Mouse (Mus musculus) Patski (cell line): ENCODE measurements around the gene Pmm1. TPM values are rescaled to one million over a fixed set of nuclear protein-coding genes. Genes with fewer than 3 reads are reported as not detected.
A peak's percentile ranks its signal among the peaks of the same experiment; 100 is the strongest.

Experiments used
- ATAC-seq: fragments of 100-300 bp; one replicate; pipeline ENCODE4 v1.8.0; 2021
- CTCF ChIA-PET: fragments of 350-600 bp; sonication (Branson Sonifier 250); formaldehyde crosslinking; loops from one replicate; lab custom pipeline; 2022; ENCODE audit warnings: inconsistent platforms; lab: Charles Lee
- POLR2A ChIA-PET: fragments of 350-600 bp; sonication (Branson Sonifier 250); formaldehyde crosslinking; loops from one replicate; lab custom pipeline; 2022; ENCODE audit warnings: antibody characterized with exemption, inconsistent platforms; lab: Charles Lee
- DNase-seq: peaks from one replicate; pipeline ENCODE4 v3.0.0-alpha.2; 2011; ENCODE audit warnings: low read depth, low spot score
- H3K27me3 ChIP-seq: fragments of 371-371 bp; one replicate; pipeline ENCODE4 v1.5.1; 2021
- CTCF ChIP-seq: fragments of 100-300 bp; IDR thresholded peaks from one replicate; pipeline ENCODE4 v1.5.1; 2021
- in situ Hi-C: fragments of 300-500 bp; cut with MboI; formaldehyde crosslinking; loops from 3 replicates; pipeline ENCODE4 v1.11.1; 2018; ENCODE audit warnings: low pct_unique_long_range_greater_than_20kb, mixed read lengths
- polyA plus RNA-seq: library from polyadenylated mRNA; unstranded; gene quantifications from one replicate; pipeline ENCODE4 v1.2.3, GENCODE M21; 2021

Pmm1 gene
- polyA plus RNA-seq, 1 experiment from 2014 or later = 97.0 TPM

GRCm38 (mm10) chr15:81955414-81955813 is 5.3 kb downstream of the Pmm1 start:
- CTCF ChIA-PET = interaction anchor here (0.8 to 2.1 kb wide), 4 partner anchors 8 to 16 kb away, joined by 3 to 12 read pairs (median 3); no protein-coding TSS in a partner anchor
- in situ Hi-C loops = loop anchor here (5.0 kb wide), 1 partner anchor 42 kb away; no protein-coding TSS in a partner anchor

GRCm38 (mm10) chr15:81954716-81955115 is 6.0 kb downstream of the Pmm1 start:
- CTCF ChIA-PET = no interaction called here
- DNase-seq = no peak
- TF ChIP-seq CTCF = no peak
- no peaks in the 10 kb centered on the region for H3K27me3 ChIP-seq
- in situ Hi-C loops = loop anchor here (5.0 kb wide), 1 partner anchor 43 kb away; no protein-coding TSS in a partner anchor
- POLR2A ChIA-PET = no interaction called here
- ATAC-seq = no peak

More at GRCm38 (mm10) chr15:81955414-81955813, 5.3 kb downstream of the Pmm1 start:
- no peak for ATAC-seq
- H3K27me3 ChIP-seq = no peaks in the 10 kb centered on the region
- no peak for DNase-seq
- no peak for TF ChIP-seq CTCF
- POLR2A ChIA-PET = no interaction called here

- ATAC-seq (peak; percentile 4), DNase-seq (no peak)
- ChIA-PET POLR2A (no interaction called here), CTCF (interaction anchor here (1.1 kb wide), 1 partner anchor 17 kb away, joined by 4 read pairs; the partner anchor contains the start of gene Csdc2)
- in situ Hi-C loops = no loop called here
- H3K27me3 ChIP-seq = no peaks in the 10 kb centered on the region
- no peak for TF ChIP-seq CTCF
Measured at GRCm38 (mm10) chr15:81954151-81954583, 6.6 kb downstream of the Pmm1 start.

GRCm38 (mm10) chr15:81952310-81952709 is 8.4 kb downstream of the Pmm1 start:
- DNase-seq (no peak), ATAC-seq (no peak)
- ChIA-PET CTCF (no interaction called here), POLR2A (no interaction called here)
- no peaks in the 10 kb centered on the region for H3K27me3 ChIP-seq
- TF ChIP-seq CTCF = no peak
- in situ Hi-C loops = no loop called here

- DNase-seq (no peak), ATAC-seq (no peak)
- H3K27me3 ChIP-seq = no peaks in the 10 kb centered on the region
- TF ChIP-seq CTCF = no peak
- POLR2A ChIA-PET = no interaction called here
- in situ Hi-C loops = no loop called here
- CTCF ChIA-PET = no interaction called here
Measured at GRCm38 (mm10) chr15:81951159-81951558, 9.6 kb downstream of the Pmm1 start.

- in situ Hi-C loops = no loop called here
- CTCF ChIA-PET = interaction anchor here (1.0 to 1.2 kb wide), 2 partner anchors 9 to 12 kb away, joined by 3 read pairs; no protein-coding TSS in a partner anchor
- no peak for ATAC-seq
- no peak for DNase-seq
- POLR2A ChIA-PET = no interaction called here
- no peaks in the 10 kb centered on the region for H3K27me3 ChIP-seq
- no peak for TF ChIP-seq CTCF
Measured at GRCm38 (mm10) chr15:81950716-81951115, 10.0 kb downstream of the Pmm1 start.

GRCm38 (mm10) chr15:81949476-81950131 is 11.1 kb downstream of the Pmm1 start:
- ATAC-seq (no peak), DNase-seq (no peak)
- ChIA-PET POLR2A (no interaction called here), CTCF (interaction anchor here (1.0 to 1.4 kb wide), 3 partner anchors 10 to 11 kb away, joined by 3 to 5 read pairs (median 3); no protein-coding TSS in a partner anchor)
- in situ Hi-C loops = no loop called here
- no peaks in the 10 kb centered on the region for H3K27me3 ChIP-seq
- TF ChIP-seq CTCF = no peak

- no peak for TF ChIP-seq CTCF
- ChIA-PET POLR2A (no interaction called here), CTCF (interaction anchor here (1.4 kb wide), 1 partner anchor 10 kb away, joined by 5 read pairs; no protein-coding TSS in a partner anchor)
- no peak for ATAC-seq
- DNase-seq = no peak
- H3K27me3 ChIP-seq = no peaks in the 10 kb centered on the region
- in situ Hi-C loops = no loop called here
Measured at GRCm38 (mm10) chr15:81949076-81949475, 11.7 kb downstream of the Pmm1 start.

GRCm38 (mm10) chr15:81943176-81943749 is 17.5 kb downstream of the Pmm1 start:
- ChIA-PET CTCF (interaction anchor here (1.4 kb wide), 1 partner anchor 16 kb away, joined by 3 read pairs; no protein-coding TSS in a partner anchor), POLR2A (no interaction called here)
- no peak for TF ChIP-seq CTCF
- in situ Hi-C loops = no loop called here
- ATAC-seq (no peak), DNase-seq (no peak)
- H3K27me3 ChIP-seq = no peaks in the 10 kb centered on the region

- ChIA-PET CTCF (no interaction called here), POLR2A (no interaction called here)
- in situ Hi-C loops = no loop called here
- DNase-seq = no peak
- ATAC-seq = no peak
- H3K27me3 ChIP-seq = no peaks in the 10 kb centered on the region
- TF ChIP-seq CTCF = no peak
Measured at GRCm38 (mm10) chr15:81941010-81941409, 19.7 kb downstream of the Pmm1 start.

- ChIA-PET CTCF (no interaction called here), POLR2A (no interaction called here)
Measured at GRCm38 (mm10) chr15:81940219-81940618, 20.5 kb downstream of the Pmm1 start.

More at GRCm38 (mm10) chr15:81940219-81940618, 20.5 kb downstream of the Pmm1 start:
- no peaks in the 10 kb centered on the region for H3K27me3 ChIP-seq
- no peak for ATAC-seq
- TF ChIP-seq CTCF = no peak
- in situ Hi-C loops = no loop called here
- DNase-seq = no peak
